Mouse (Mus musculus) testis, postnatal 10 days (tissue): ENCODE measurements around the gene Aacs.

Experiments
- DNase-seq: peaks from one replicate; pipeline ENCODE4 v3.0.0; 2021; ENCODE audit warnings: low spot score

Aacs gene

GRCm38 (mm10) chr5:125534168-125534610 lies 58.6 kb downstream of the Aacs start:
- DNase-seq, result no peak

- DNase-seq, result no peak
Observed at GRCm38 (mm10) chr5:125534611-125535324, 59.2 kb downstream of the Aacs start.

GRCm38 (mm10) chr5:125545090-125545489 lies 69.5 kb downstream of the Aacs start:
- no peak for DNase-seq

- no peak for DNase-seq
Observed at GRCm38 (mm10) chr5:125546293-125546692, 70.7 kb downstream of the Aacs start.

GRCm38 (mm10) chr5:125549750-125550489 lies 74.3 kb downstream of the Aacs start:
- no peak for DNase-seq

GRCm38 (mm10) chr5:125555732-125556131 lies 80.1 kb downstream of the Aacs start:
- DNase-seq, result no peak

GRCm38 (mm10) chr5:125563492-125563891 lies 87.9 kb downstream of the Aacs start:
- no peak for DNase-seq

- DNase-seq, result no peak
Observed at GRCm38 (mm10) chr5:125565725-125566124, 90.1 kb downstream of the Aacs start.
